Mouse (Mus musculus) forebrain, embryonic 15.5 days (tissue): ENCODE results near the gene Il11ra1. TPM values are rescaled to one million over a fixed set of nuclear protein-coding genes. Genes with fewer than 3 reads are reported as not detected.

ENCODE experiments used
- ATAC-seq: fragments of 200-750 bp; cut with Nextera tagmentation; replicated peaks from 2 replicates; pipeline ENCODE4 v1.8.0; 2017; ENCODE audit warnings: mild to moderate bottlenecking, moderate TSS enrichment, moderate library complexity
- H3K27ac ChIP-seq: fragments of 300-500 bp; sonication (generic); replicated peaks from 2 replicates; pipeline ENCODE4 v1.5.1; 2015; ENCODE audit warnings: mild to moderate bottlenecking, inconsistent platforms
- H3K27me3 ChIP-seq: fragments of 300-500 bp; sonication (generic); 2 replicates; pipeline ENCODE4 v1.6.1; 2015; ENCODE audit warnings: inconsistent platforms
- H3K36me3 ChIP-seq: fragments of 300-500 bp; sonication (generic); 2 replicates; pipeline ENCODE4 v1.6.1; 2015; ENCODE audit warnings: mild to moderate bottlenecking, inconsistent platforms
- H3K4me1 ChIP-seq: fragments of 300-500 bp; sonication (generic); 2 replicates; pipeline ENCODE4 v1.6.1; 2015; ENCODE audit warnings: inconsistent platforms
- H3K4me2 ChIP-seq: fragments of 300-500 bp; sonication (generic); replicated peaks from 2 replicates; pipeline ENCODE4 v1.6.1; 2015; ENCODE audit warnings: mild to moderate bottlenecking, inconsistent platforms
- H3K4me3 ChIP-seq: fragments of 300-500 bp; sonication (generic); 2 replicates; pipeline ENCODE4 v1.5.1; 2015; ENCODE audit warnings: mild to moderate bottlenecking, inconsistent platforms
- H3K9ac ChIP-seq: fragments of 300-500 bp; sonication (generic); replicated peaks from 2 replicates; pipeline ENCODE4 v1.6.1; 2015; ENCODE audit warnings: mild to moderate bottlenecking, inconsistent platforms
- H3K9me3 ChIP-seq: fragments of 300-500 bp; sonication (generic); 2 replicates; pipeline ENCODE4 v1.6.1; 2016; ENCODE audit warnings: inconsistent platforms
- WGBS: fragments of 180-500 bp; shearing (Covaris S2); methylation state at CpG from one replicate; pipeline ENCODE4 v1.1.7; 2015; ENCODE audit warnings: mixed read lengths; 5-methylcytosine and 5-hydroxymethylcytosine counted together
- polyA plus RNA-seq: library from polyadenylated mRNA; unstranded; fragments of >200 nt; fragmentation: Nextera tagmentation; extraction: Ambion mirVana; gene quantifications from 2 replicates; pipeline ENCODE4 v1.2.1, GENCODE M21; 2015

The Il11ra1 gene
- polyA plus RNA-seq, 1 experiment from 2014 or later, result 26.4 TPM

DNA sequence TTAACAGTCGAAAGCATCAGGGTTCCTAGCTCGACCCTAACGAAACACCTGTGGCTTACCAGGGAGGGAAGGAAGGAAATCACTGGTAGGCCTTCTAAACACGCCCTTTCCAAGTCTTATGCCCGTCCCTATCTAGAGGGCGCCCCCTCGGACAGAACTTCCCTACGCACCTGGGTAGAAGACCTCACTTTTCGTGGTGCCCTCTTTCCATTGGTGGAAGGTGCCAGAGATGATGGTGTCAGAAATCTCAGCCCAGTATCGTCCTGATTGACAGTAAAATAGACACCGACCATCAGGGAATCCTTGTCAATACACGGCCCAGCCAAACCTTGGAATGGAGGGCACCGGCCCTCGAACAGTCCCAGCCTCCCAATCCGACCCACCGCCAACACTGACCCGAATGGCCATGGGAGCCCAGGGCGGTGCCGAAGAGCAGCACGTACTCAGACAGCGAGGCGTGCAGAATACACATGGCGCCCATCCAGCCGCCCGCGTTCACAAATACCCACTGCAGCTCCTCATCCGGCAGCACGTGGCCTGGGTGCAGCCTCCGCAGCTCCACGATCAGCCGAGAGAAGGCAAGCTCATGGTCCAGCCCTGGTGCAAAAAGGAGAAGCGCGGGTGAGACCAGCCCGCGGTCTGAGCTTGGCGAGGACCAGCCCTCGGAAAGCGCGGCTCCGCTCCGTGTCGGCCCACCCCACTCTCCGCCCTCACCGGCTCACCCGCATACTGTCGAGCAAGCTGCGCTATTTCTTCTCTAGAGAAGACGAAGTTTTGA, 40.8 kb downstream of the Il11ra1 start:
- WGBS, result under 1% methylated on average over 48 of the region's 48 CpGs
- peak; percentile 80 for ATAC-seq
- peak overlapping the region; percentile 80 for H3K27ac ChIP-seq

DNA sequence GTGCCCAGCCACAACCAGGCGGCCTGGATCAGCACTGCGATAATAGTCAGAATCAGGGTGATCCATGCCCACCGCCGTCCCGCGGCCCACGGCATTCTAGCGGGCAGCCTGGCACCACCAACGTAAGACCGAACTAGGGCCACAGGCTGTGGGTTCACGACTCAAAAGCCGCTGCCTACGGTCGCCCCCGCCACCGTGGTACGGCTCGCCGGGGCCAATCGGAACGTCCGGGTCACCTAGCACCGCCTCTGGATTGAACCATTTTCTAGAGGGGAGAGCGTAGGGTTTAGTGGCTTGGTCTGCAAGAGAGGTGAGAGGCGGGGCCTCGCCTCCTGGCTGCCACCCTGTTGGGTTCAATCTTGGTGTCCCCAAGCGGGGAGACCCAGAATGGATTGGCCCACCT, 41.4 kb downstream of the Il11ra1 start:
- Histone ChIP-seq H3K4me3 (peak overlapping the region; percentile 81), H3K4me2 (peak overlapping the region; percentile 88), H3K27me3 (no peaks in the 10 kb centered on the region), H3K9me3 (peaks cover 3% of the 10 kb centered on the region), H3K27ac (peak overlapping the region; percentile 80), H3K9ac (peak overlapping the region; percentile 77), H3K36me3 (peaks cover 5% of the 10 kb centered on the region; the same call in 1 of the 2 replicates), H3K4me1 (peaks cover 24% of the 10 kb centered on the region)
- under 1% methylated on average over 27 of the region's 27 CpGs for WGBS
- peak; percentile 97 for ATAC-seq

More for the DNA sequence above, 40.8 kb downstream of the Il11ra1 start:
- no peaks in the 10 kb centered on the region for H3K27me3 ChIP-seq
- H3K4me1 ChIP-seq, result peaks cover 24% of the 10 kb centered on the region
- peak overlapping the region; percentile 88 for H3K4me2 ChIP-seq
- no peaks in the 10 kb centered on the region for H3K9me3 ChIP-seq
- H3K36me3 ChIP-seq, result peaks cover 5% of the 10 kb centered on the region; the same call in 1 of the 2 replicates
- peak overlapping the region; percentile 81 for H3K4me3 ChIP-seq
- peak overlapping the region; percentile 77 for H3K9ac ChIP-seq

DNA sequence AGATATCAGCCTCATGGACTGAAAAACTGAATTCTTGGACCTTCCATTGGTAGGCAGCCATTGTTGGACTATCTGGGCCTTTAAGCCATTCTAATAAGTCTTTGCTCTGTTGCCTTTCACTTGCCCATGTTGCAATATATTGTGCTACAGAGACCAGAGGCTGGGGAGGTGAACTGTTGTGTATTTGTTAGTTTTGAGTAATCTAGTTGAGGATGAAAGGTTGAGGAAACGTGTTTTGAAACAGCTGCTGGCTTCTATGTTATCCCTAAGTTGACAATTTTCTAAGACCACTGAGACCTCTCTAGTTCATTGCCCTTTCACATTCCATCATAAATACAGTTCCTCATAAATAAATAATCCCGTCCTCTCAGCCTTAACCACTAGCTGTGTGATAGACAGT, 44.3 kb downstream of the Il11ra1 start:
- Histone ChIP-seq H3K4me3 (no peak overlapping the region), H3K27me3 (no peaks in the 10 kb centered on the region), H3K9ac (no peak overlapping the region), H3K4me1 (peaks cover 20% of the 10 kb centered on the region), H3K27ac (no peak overlapping the region), H3K4me2 (no peak overlapping the region), H3K9me3 (peaks cover 8% of the 10 kb centered on the region), H3K36me3 (no peaks in the 10 kb centered on the region)
- ATAC-seq, result no peak
- 72% methylated on average over 2 of the region's 2 CpGs for WGBS

DNA sequence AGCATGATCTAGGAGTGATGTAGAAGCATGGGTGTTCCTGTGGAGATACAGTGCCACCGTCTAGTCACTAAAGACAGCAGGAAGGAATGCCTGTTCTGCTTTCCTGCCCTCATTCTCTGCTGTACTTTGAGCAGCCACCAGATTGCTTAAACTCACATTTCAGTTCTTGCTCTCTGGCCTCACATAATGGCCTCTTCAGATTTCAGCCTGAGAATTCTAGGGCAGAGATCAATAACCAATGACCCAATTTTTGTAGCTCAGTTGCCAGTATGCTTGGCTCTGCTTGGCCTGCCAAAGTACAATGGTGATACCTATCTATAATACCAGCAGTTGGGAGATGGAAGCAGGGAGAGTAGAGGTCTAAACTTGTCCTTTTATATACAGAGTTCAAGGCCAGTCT, 45.2 kb downstream of the Il11ra1 start:
- WGBS, result 88% methylated on average over 1 of the region's 1 CpGs
- Histone ChIP-seq H3K4me1 (peaks cover 11% of the 10 kb centered on the region), H3K27ac (no peak overlapping the region), H3K9me3 (peaks cover 8% of the 10 kb centered on the region), H3K9ac (no peak overlapping the region), H3K4me2 (no peak overlapping the region), H3K27me3 (no peaks in the 10 kb centered on the region), H3K4me3 (no peak overlapping the region), H3K36me3 (no peaks in the 10 kb centered on the region)
- no peak for ATAC-seq

DNA sequence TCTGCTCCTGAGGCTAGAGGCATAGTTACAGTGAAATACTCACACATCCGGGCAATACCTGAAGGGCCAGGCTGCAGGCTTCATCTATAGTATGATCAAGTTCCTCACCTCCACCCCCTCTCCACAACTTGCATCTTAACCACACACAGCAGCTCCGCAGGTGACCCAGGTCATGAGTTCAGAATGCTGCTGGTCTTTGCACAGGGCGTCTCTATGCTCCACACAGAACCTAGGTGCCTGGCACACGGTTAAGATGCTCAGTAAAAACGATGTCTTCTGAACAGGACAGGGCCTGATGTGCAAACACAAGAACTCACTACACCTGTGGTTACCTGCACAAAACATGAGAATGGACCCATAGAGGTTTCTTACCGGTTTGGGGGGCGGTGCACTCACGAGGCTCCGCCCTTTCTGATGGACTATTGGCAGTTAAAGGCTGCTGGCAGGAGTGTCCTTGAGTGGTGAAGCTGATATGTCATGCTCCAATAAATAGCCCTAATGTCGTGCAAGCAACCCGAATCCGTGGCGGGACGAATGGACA, 55.1 kb downstream of the Il11ra1 start, which contains the start of gene Galt:
Galt (plus strand) TSS at position 432 of the 541 bp plus-strand sequence.
- H3K4me2 ChIP-seq, result peak within 1 kb of the TSS; percentile 93
- ATAC-seq, result peak; percentile 65
- WGBS, result 14% methylated on average over 14 of the region's 14 CpGs
- H3K4me3 ChIP-seq, result peak within 1 kb of the TSS; percentile 75
- no peaks in the 10 kb centered on the region for H3K27me3 ChIP-seq
- no peaks in the 10 kb centered on the region for H3K36me3 ChIP-seq
- H3K9me3 ChIP-seq, result no peaks in the 10 kb centered on the region
- peaks cover 12% of the 10 kb centered on the region for H3K4me1 ChIP-seq
- H3K9ac ChIP-seq, result peak within 1 kb of the TSS; percentile 74
- H3K27ac ChIP-seq, result peak within 1 kb of the TSS; percentile 66

DNA sequence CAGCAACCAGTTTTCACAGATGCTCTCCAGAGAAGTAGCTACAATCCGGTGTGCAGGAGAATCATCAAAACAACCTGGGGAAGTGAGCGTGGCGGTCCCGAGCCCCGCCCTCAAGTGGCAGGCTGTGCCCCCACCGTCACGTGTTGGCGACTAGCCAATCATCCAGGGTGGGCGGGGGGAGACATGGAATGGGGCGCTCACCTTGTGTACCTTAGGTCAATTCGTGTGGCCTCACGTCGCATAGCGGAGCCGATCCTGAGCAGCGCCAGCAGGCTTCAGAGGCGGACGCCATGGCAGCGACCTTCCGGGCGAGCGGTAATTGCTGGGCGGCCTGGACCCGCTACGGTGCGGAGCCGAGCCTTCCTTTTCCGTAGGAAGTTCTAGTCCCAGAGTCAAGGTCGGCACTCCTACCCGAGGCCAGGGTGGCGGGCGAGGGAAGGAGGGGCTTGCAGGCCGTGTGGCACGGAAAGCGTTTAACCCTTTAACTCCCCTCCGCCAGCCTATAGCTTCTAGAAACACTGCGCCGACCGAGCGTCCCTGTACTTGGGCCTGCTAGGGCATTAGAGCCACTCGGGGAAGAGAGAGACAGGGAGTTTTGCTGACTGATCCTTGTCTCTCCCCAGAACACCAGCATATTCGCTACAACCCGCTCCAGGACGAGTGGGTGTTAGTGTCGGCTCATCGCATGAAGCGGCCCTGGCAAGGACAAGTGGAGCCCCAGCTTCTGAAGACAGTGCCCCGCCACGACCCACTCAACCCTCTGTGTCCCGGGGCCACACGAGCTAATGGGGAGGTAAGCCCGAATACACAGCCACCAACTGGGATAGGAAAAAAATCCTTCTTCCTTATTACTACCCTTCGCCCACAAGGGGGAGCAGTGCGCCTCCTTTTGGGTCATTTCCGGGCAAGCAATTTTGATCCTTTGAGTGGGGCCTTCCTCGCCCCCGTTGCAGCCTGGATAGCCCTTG, 55.8 kb downstream of the Il11ra1 start, which contains the start of gene Sigmar1:
Sigmar1 (minus strand) TSS at position 820 of the 968 bp plus-strand sequence.
- Histone ChIP-seq H3K4me2 (peak within 1 kb of the TSS; percentile 93), H3K9ac (peak within 1 kb of the TSS; percentile 74), H3K4me1 (peaks cover 20% of the 10 kb centered on the region), H3K36me3 (no peaks in the 10 kb centered on the region), H3K27ac (peak within 1 kb of the TSS; percentile 66), H3K27me3 (no peaks in the 10 kb centered on the region), H3K4me3 (peak within 1 kb of the TSS; percentile 75), H3K9me3 (no peaks in the 10 kb centered on the region)
- ATAC-seq, result peak; percentile 60
- WGBS, result under 1% methylated on average over 57 of the region's 57 CpGs

DNA sequence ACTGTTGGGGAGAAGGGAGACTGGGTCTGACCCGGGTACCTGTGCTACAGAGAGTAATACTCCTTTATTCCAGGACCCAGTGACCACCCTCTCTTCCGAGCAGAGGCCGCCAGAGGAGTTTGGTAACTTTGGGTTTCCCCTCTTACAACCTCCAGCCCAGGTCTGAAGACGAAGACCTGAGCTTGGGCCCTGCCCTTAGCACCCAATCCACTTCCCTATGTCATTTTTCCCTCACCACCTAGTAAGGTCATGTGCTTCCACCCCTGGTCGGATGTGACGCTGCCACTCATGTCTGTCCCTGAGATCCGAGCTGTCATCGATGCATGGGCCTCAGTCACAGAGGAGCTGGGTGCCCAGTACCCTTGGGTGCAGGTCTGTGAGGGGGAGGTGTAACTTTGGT, 56.7 kb downstream of the Il11ra1 start:
- Histone ChIP-seq H3K9me3 (no peaks in the 10 kb centered on the region), H3K27me3 (no peaks in the 10 kb centered on the region), H3K4me2 (peak overlapping the region; percentile 93), H3K36me3 (no peaks in the 10 kb centered on the region), H3K4me1 (peaks cover 28% of the 10 kb centered on the region), H3K27ac (no peak overlapping the region), H3K9ac (peak overlapping the region; percentile 25; the same call in 1 of the 2 replicates), H3K4me3 (peak overlapping the region; percentile 75)
- 83% methylated on average over 8 of the region's 8 CpGs for WGBS
- ATAC-seq, result peak; percentile 7; the same call in 1 of the 2 replicates

DNA sequence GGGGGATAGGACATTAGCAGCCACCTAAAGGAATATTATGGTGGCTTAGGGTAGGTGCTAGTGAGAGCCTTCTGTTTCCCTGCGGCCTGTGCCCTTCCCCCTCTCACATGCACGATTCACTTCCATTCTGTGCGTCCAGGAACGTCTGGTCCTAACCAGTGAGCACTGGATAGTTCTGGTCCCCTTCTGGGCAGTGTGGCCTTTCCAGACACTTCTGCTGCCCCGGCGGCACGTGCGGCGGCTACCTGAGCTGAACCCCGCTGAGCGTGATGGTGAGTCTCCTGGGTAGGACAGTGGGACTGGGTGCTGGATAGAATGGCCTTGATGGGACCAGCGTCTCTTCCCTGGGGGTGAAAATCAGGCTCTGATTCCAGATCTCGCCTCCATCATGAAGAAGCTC, 57.5 kb downstream of the Il11ra1 start:
- no peaks in the 10 kb centered on the region for H3K27me3 ChIP-seq
- H3K4me1 ChIP-seq, result peaks cover 37% of the 10 kb centered on the region
- H3K36me3 ChIP-seq, result no peaks in the 10 kb centered on the region
- H3K4me2 ChIP-seq, result no peak overlapping the region
- ATAC-seq, result no peak
- H3K4me3 ChIP-seq, result no peak overlapping the region
- H3K9ac ChIP-seq, result no peak overlapping the region
- WGBS, result 95% methylated on average over 13 of the region's 13 CpGs
- H3K9me3 ChIP-seq, result no peaks in the 10 kb centered on the region
- no peak overlapping the region for H3K27ac ChIP-seq

DNA sequence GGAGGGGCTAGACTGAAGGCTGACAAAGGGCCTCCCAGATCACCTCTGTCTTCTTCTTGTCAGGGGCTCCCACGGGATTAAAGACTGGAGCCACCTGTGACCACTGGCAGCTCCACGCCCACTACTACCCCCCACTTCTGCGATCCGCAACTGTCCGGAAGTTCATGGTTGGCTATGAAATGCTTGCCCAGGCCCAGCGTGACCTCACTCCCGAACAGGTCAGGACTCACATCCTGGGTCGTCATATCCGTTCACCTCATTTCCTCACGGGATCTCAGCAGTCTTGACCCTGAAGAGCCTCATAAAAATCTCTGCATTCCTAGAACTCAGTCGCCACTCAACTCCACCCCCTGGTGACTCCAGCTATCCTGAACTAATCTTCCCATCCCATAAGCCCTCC, 58.2 kb downstream of the Il11ra1 start:
- WGBS, result 89% methylated on average over 11 of the region's 11 CpGs
- no peak overlapping the region for H3K4me2 ChIP-seq

DNA sequence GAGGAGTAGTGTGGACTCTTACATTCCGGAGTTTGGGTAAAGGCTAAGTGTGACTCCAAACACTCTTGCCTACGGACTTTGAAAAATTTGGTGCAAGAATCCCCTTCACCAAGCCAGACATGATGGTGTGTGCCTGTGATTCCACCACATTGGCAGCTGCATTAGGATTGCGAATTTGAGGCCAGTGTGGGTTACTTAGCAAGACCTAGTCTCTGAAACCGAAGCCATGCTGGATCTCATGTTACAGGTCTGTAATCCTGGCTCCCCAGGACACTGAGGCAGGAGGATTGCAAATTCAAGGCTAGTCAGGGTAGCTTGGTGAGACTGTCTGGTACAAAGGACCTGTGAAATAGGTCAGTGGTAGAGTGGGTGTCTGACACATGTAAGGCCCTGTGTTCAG, 58.9 kb downstream of the Il11ra1 start:
- WGBS, result 94% methylated on average over 4 of the region's 4 CpGs

More for the DNA sequence above, 58.2 kb downstream of the Il11ra1 start:
- Histone ChIP-seq H3K27ac (no peak overlapping the region), H3K4me1 (peaks cover 43% of the 10 kb centered on the region), H3K4me3 (no peak overlapping the region), H3K9me3 (no peaks in the 10 kb centered on the region), H3K36me3 (no peaks in the 10 kb centered on the region), H3K27me3 (no peaks in the 10 kb centered on the region), H3K9ac (no peak overlapping the region)
- ATAC-seq, result no peak

DNA sequence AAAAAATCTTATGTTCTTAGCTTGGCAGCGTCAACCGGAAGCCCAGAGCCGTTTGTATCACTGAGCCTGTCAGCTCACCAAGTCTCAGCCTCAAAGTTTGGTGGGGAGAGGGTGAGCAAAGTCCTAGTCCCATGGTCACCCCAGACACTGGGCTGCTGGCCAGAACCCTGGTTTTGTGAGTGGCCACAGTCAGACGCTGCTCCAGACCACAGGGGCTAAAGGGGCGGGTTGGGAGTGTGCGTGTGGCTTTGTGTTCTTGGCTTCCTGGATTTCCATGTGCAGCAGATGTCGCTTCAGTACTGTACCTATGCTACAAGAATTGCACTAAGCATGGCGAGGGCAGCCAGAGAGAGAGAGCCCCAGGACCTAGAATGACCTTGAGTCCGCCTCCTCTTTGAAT, 59.4 kb downstream of the Il11ra1 start:
- Histone ChIP-seq H3K9me3 (no peaks in the 10 kb centered on the region), H3K4me3 (no peak overlapping the region), H3K9ac (no peak overlapping the region), H3K4me2 (no peak overlapping the region), H3K27ac (no peak overlapping the region), H3K4me1 (peaks cover 43% of the 10 kb centered on the region), H3K27me3 (no peaks in the 10 kb centered on the region), H3K36me3 (no peaks in the 10 kb centered on the region)
- ATAC-seq, result no peak
- WGBS, result 80% methylated on average over 9 of the region's 9 CpGs

More for the DNA sequence above, 58.9 kb downstream of the Il11ra1 start:
- peaks cover 43% of the 10 kb centered on the region for H3K4me1 ChIP-seq
- no peaks in the 10 kb centered on the region for H3K9me3 ChIP-seq
- no peak overlapping the region for H3K4me2 ChIP-seq
- H3K27ac ChIP-seq, result no peak overlapping the region
- no peak for ATAC-seq
- H3K27me3 ChIP-seq, result no peaks in the 10 kb centered on the region
- H3K36me3 ChIP-seq, result no peaks in the 10 kb centered on the region
- H3K4me3 ChIP-seq, result no peak overlapping the region
- no peak overlapping the region for H3K9ac ChIP-seq
